In the genomic region with DNA sequence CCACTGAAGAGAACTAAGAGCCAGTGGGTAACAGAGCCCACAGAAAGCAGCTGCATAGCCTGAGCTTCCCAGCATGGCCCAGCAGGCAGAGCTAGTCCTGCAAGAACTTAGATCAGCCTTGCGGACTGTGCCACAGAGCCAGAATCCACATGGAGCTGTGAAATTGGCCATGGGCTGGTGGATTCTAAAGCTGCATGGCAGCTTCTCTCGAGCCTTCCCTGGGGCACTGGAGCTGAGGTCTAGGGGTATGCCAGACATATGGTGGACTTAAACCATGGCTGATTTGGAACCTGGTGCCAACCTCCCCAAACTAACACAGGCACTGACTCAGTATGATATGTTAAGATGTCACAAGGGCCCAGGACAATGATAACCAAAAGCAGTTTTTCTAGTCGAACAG, we compare ENCODE assay signal across 18 mouse cellular contexts.
"Had no signal": no experiment of that assay in that cellular context is flagged by ENCODE, and none has a peak within 500 bp of the region (broad histone marks: within the 10 kb centered on the region; RNA-seq: fewer than 3 reads in every experiment).

No protein-coding gene starts in this region.

- H3K36me3 ChIP-seq: midbrain, embryonic 13.5 days; midbrain, embryonic 15.5 days; neural tube, embryonic 13.5 days; neural tube, embryonic 15.5 days had no signal

- H3K4me1 ChIP-seq: midbrain, embryonic 13.5 days; midbrain, embryonic 15.5 days; neural tube, embryonic 13.5 days; neural tube, embryonic 15.5 days had no signal

- H3K4me3 ChIP-seq: midbrain, embryonic 13.5 days; midbrain, embryonic 15.5 days; myocyte; neural tube, embryonic 13.5 days; neural tube, embryonic 15.5 days had no signal

- DNase-seq: lung, adult 18-20 months; lung, embryonic 14.5 days; lung, postnatal 10 days; lung, postnatal 4 days; retina, postnatal 1 day; right cerebral cortex, adult 18-20 months; right cerebral cortex, postnatal 25 days; right cerebral cortex, postnatal 4 days; spleen, adult 18-20 months; thymus, adult 18-20 months; thymus, postnatal 14 days; thymus, postnatal 36 days had no signal

- H3K27me3 ChIP-seq: midbrain, embryonic 13.5 days; midbrain, embryonic 15.5 days; neural tube, embryonic 13.5 days; neural tube, embryonic 15.5 days had no signal

- H3K27ac ChIP-seq: midbrain, embryonic 13.5 days; midbrain, embryonic 15.5 days; neural tube, embryonic 13.5 days; neural tube, embryonic 15.5 days had no signal

- H3K9ac ChIP-seq: lung, embryonic 14.5 days; midbrain, embryonic 13.5 days; midbrain, embryonic 15.5 days; neural tube, embryonic 13.5 days; neural tube, embryonic 15.5 days had no signal

- H3K9me3 ChIP-seq: midbrain, embryonic 13.5 days; midbrain, embryonic 15.5 days had no signal

- ATAC-seq: midbrain, embryonic 13.5 days; midbrain, embryonic 15.5 days had no signal

- H3K4me2 ChIP-seq: lung, embryonic 14.5 days; midbrain, embryonic 11.5 days; midbrain, embryonic 13.5 days; midbrain, embryonic 15.5 days; neural tube, embryonic 13.5 days; neural tube, embryonic 15.5 days had no signal
